Comparison of ENCODE assay signal across 8 mouse cellular contexts in the genomic region with DNA sequence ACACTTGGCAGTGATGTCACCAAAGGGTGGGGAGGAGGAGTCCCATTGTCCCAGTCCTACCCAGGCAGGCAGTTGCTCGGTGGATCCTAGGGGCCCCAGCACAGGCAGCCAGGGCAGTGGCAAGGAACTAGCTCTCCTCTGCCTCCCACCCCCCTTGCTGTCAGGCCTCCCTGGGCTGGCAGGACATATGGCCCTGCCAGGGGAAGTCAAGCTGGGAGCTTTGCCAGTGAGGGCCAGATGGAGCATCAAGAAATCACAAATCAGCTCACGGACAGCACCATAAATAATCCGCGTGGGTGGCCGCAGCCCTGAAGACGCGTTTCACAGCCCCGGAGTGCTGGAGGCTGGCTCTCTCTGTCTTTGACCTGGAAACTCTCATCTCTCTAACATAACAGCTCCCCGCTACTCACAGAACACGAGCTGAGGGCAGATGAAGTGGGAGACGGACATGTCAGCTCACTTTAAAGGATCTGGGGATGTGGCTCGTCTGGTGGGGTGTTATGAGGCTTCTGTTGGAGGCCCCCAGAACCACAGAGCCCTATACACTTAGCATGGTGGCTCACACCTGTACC. TPM values are rescaled to one million over a fixed set of nuclear protein-coding genes. Genes with fewer than 3 reads are reported as not detected.
DNase-seq lines count a peak whose midpoint lies in the region; ATAC-seq and TF ChIP-seq lines count a peak whose summit lies in the region.

No protein-coding gene starts in this region.

- H3K9me3 ChIP-seq in heart, postnatal 0 days (replicated peaks; ENCODE audit: control insufficient read depth, low read length): 0 out of 2 replicates have a peak, but pooled peaks cover 3% of the 10 kb centered on the region

- WGBS in lung, adult 2 months: 5% methylated on average over 12 of the region's 12 CpGs
- WGBS in heart, postnatal 0 days: 10% methylated on average over 12 of the region's 12 CpGs

- TF ChIP-seq POLR2A in lung, adult 2 months (IDR thresholded peaks at IDR 0.05; ENCODE audit: borderline replicate concordance, extremely low read depth, low read depth, low read length): no peak

- no peak for TF ChIP-seq EP300 in heart, postnatal 0 days (IDR thresholded peaks at IDR 0.05; ENCODE audit: low read depth)

- no peak overlapping the region for H3K27ac ChIP-seq in heart, postnatal 0 days (ENCODE audit: low read depth)

- H3K4me1 ChIP-seq in lung, adult 2 months (ENCODE audit: control insufficient read depth, insufficient read depth, low read length): no peaks in the 10 kb centered on the region
- H3K4me1 ChIP-seq in heart, postnatal 0 days (ENCODE audit: control insufficient read depth, insufficient read depth): no peaks in the 10 kb centered on the region

- TF ChIP-seq CTCF in lung, adult 2 months (IDR thresholded peaks at IDR 0.05; ENCODE audit: insufficient read depth, low read length): no peak
- no peak for TF ChIP-seq CTCF in heart, postnatal 0 days (IDR thresholded peaks at IDR 0.05; ENCODE audit: low read depth)

- peak; percentile 33 for ATAC-seq in heart, postnatal 0 days (ENCODE audit: insufficient read depth, low read depth)
- no peak for ATAC-seq in monocyte, adult 5-6 weeks (replicated peaks; ENCODE audit: insufficient number of reproducible peaks, low FRiP score, low TSS enrichment, poor library complexity, severe bottlenecking)

- DNase-seq in lung, postnatal 10 days: peak; percentile 54
- DNase-seq in lung, adult 2 months: no peak
- DNase-seq in embryo, embryonic 10 days (ENCODE audit: low spot score): peak; percentile 50
- peak; percentile 12 for DNase-seq in heart, postnatal 0 days (ENCODE audit: low spot score)
- DNase-seq in left cerebral cortex, adult 18-20 months (ENCODE audit: low spot score in 2 of 2): peak; percentile 83 to 90
- DNase-seq in neural tube, embryonic 10.5 days (ENCODE audit: extremely low spot score, low spot score): peak; percentile 58
- no peak for DNase-seq in ovary, postnatal 36 days (ENCODE audit: low spot score)

- H3K9ac ChIP-seq in heart, postnatal 0 days (replicated peaks; ENCODE audit: low read depth, low read length): no peak overlapping the region; the same call in 1 of the 2 replicates

- no peaks in the 10 kb centered on the region for H3K27me3 ChIP-seq in heart, postnatal 0 days (ENCODE audit: control insufficient read depth, insufficient read depth, low read length)

- 0 out of 2 replicates have a peak overlapping the region, but pooled peaks have one; percentile 10 for H3K4me2 ChIP-seq in heart, postnatal 0 days (ENCODE audit: low read depth, low read length)

- H3K36me3 ChIP-seq in heart, postnatal 0 days (replicated peaks; ENCODE audit: control insufficient read depth, insufficient read depth, low read length): no peaks in the 10 kb centered on the region

- H3K4me3 ChIP-seq in lung, adult 2 months (replicated peaks; ENCODE audit: extremely low read depth, low read depth, low read length): no peak overlapping the region
- no peak overlapping the region for H3K4me3 ChIP-seq in heart, postnatal 0 days (ENCODE audit: low read depth, low read length)

RNA-seq across cellular contexts. Expression of a gene that starts 6.1 kb away (rescaled TPM):
- 803 and 904 TPM in 2 replicates for polyA plus RNA-seq in lung, adult 2 months (2012; rRNA removed)
- 1,352 and 1,440 TPM in 2 replicates for total RNA-seq in heart, postnatal 0 days (2014; rRNA removed; ENCODE audit: low replicate concordance)
- 486 and 524 TPM in 2 replicates for polyA plus RNA-seq in heart, postnatal 0 days (2015; fragmentation: Nextera tagmentation; extraction: Ambion mirVana)
- 100 to 1,000 TPM; 498 to 500 TPM for total RNA-seq in left cerebral cortex, adult 18-20 months (2021)
- 1,083 to 1,310 TPM (median 1,165 TPM) in 3 replicates for total RNA-seq in monocyte, adult 5-6 weeks (2017)

RNA-seq across cellular contexts. Expression of a gene that starts 7.6 kb away (rescaled TPM):
- not detected in 2 replicates for polyA plus RNA-seq in lung, adult 2 months (2012; rRNA removed)
- not detected in 2 replicates for total RNA-seq in heart, postnatal 0 days (2014; rRNA removed; ENCODE audit: low replicate concordance)
- polyA plus RNA-seq in heart, postnatal 0 days (2015; fragmentation: Nextera tagmentation; extraction: Ambion mirVana): not detected in 2 replicates
- total RNA-seq in left cerebral cortex, adult 18-20 months (2021): not detected
- total RNA-seq in monocyte, adult 5-6 weeks (2017): not detected in 3 replicates

RNA-seq across cellular contexts. Expression of a gene that starts 12.7 kb away (rescaled TPM):
- polyA plus RNA-seq in lung, adult 2 months (2012; rRNA removed): 0.65 and 1.0 TPM in 2 replicates
- not detected in 2 replicates for total RNA-seq in heart, postnatal 0 days (2014; rRNA removed; ENCODE audit: low replicate concordance)
- 0.04 and 0.32 TPM in 2 replicates for polyA plus RNA-seq in heart, postnatal 0 days (2015; fragmentation: Nextera tagmentation; extraction: Ambion mirVana)
- 100 to 1,000 TPM; 429 to 433 TPM for total RNA-seq in left cerebral cortex, adult 18-20 months (2021)
- 1.8 TPM in 1 of 3 replicates, not detected in the others for total RNA-seq in monocyte, adult 5-6 weeks (2017)

RNA-seq across cellular contexts. Expression of a gene that starts 19.3 kb away (rescaled TPM):
- 60.4 and 62.8 TPM in 2 replicates for polyA plus RNA-seq in lung, adult 2 months (2012; rRNA removed)
- 159 and 184 TPM in 2 replicates for total RNA-seq in heart, postnatal 0 days (2014; rRNA removed; ENCODE audit: low replicate concordance)
- 139 and 140 TPM in 2 replicates for polyA plus RNA-seq in heart, postnatal 0 days (2015; fragmentation: Nextera tagmentation; extraction: Ambion mirVana)
- total RNA-seq in left cerebral cortex, adult 18-20 months (2021): 100 to 1,000 TPM; 562 to 569 TPM
- 74.6 to 166 TPM (median 113 TPM) in 3 replicates for total RNA-seq in monocyte, adult 5-6 weeks (2017)

Comparison
In these comparisons a context has a peak if more than half of its experiments do, and no peak if none do; other contexts are left out.
1. DNase-seq: peak in lung, postnatal 10 days (single experiment), embryo, embryonic 10 days (single experiment), heart, postnatal 0 days (single experiment), left cerebral cortex, adult 18-20 months (2 of 2) and neural tube, embryonic 10.5 days (single experiment); none in lung, adult 2 months (single experiment) and ovary, postnatal 36 days (single experiment).
2. RNA of a gene that starts 12.7 kb away (total RNA-seq): 429 to 433 TPM in left cerebral cortex, adult 18-20 months; not detected in heart, postnatal 0 days and 1.8 TPM in monocyte, adult 5-6 weeks; every median in the first group is over 100 times any median in the second.